In the genomic region with DNA sequence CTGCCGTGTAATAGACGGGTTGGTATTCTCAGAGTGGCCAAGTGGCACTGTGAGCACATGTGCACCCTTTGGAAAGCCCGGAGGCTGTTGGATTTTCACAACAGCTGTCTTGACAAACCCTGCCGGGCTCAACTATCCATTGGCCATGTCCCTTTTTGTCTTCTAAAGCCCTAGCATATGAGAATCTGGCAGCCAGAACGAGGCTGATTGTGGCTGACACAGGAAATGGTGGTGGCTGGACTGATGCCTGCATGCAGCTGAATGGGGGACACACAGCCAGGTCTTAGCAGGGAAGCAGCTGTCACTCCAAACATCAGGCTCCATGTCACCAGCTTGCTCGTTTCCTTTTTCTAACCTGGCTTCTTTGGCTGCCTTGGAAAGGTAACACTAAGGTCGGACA, we compare ENCODE assay signal across 8 mouse cellular contexts. TPM values are rescaled to one million over a fixed set of nuclear protein-coding genes. Genes with fewer than 3 reads are reported as not detected.
DNase-seq lines count a peak whose midpoint lies in the region; ATAC-seq and TF ChIP-seq lines count a peak whose summit lies in the region.

No protein-coding gene starts in this region.

- no peaks in the 10 kb centered on the region for H3K36me3 ChIP-seq in heart, embryonic 11.5 days (ENCODE audit: control insufficient read depth, insufficient read depth, low read length)
- H3K36me3 ChIP-seq in liver, postnatal 0 days (replicated peaks; ENCODE audit: insufficient read depth, low read length) = peaks cover 1% of the 10 kb centered on the region

- no peak for TF ChIP-seq CTCF in liver, postnatal 0 days (IDR thresholded peaks at IDR 0.05; ENCODE audit: low read depth)

- 0 out of 2 replicates have a peak overlapping the region, but pooled peaks have one; percentile 10 for H3K9ac ChIP-seq in heart, embryonic 11.5 days (ENCODE audit: low read depth, low read length)
- H3K9ac ChIP-seq in liver, postnatal 0 days (replicated peaks) = no peak overlapping the region

- H3K9me3 ChIP-seq in heart, embryonic 11.5 days (replicated peaks; ENCODE audit: control insufficient read depth, low read length) = no peaks in the 10 kb centered on the region
- no peaks in the 10 kb centered on the region for H3K9me3 ChIP-seq in liver, postnatal 0 days (ENCODE audit: low read length)

- H3K27ac ChIP-seq in heart, embryonic 11.5 days (ENCODE audit: low read depth, low read length) = peak overlapping the region; percentile 99; the same call in 1 of the 2 replicates
- peak overlapping the region; percentile 42; the same call in 1 of the 2 replicates for H3K27ac ChIP-seq in liver, postnatal 0 days (ENCODE audit: low read depth)

- no peak overlapping the region for H3K4me3 ChIP-seq in heart, embryonic 11.5 days (ENCODE audit: low read depth, low read length)
- H3K4me3 ChIP-seq in liver, postnatal 0 days (ENCODE audit: low read depth, low read length) = no peak overlapping the region

- no peak for ATAC-seq in heart, embryonic 11.5 days (replicated peaks; ENCODE audit: insufficient number of reproducible peaks, low FRiP score, low TSS enrichment)
- no peak for ATAC-seq in liver, postnatal 0 days

- peak overlapping the region; percentile 92 for H3K4me2 ChIP-seq in heart, embryonic 11.5 days
- 0 out of 2 replicates have a peak overlapping the region, but pooled peaks have one; percentile 98 for H3K4me2 ChIP-seq in liver, postnatal 0 days (ENCODE audit: low read depth, low read length)

- H3K27me3 ChIP-seq in heart, embryonic 11.5 days (ENCODE audit: control insufficient read depth, insufficient read depth, low read length) = no peaks in the 10 kb centered on the region
- no peaks in the 10 kb centered on the region for H3K27me3 ChIP-seq in liver, postnatal 0 days (ENCODE audit: insufficient read depth, low read length)

- TF ChIP-seq EP300 in liver, postnatal 0 days (IDR thresholded peaks at IDR 0.05; ENCODE audit: low read depth) = no peak

- peaks cover 30% of the 10 kb centered on the region for H3K4me1 ChIP-seq in heart, embryonic 11.5 days (ENCODE audit: control insufficient read depth, insufficient read depth, low read length)
- peaks cover 34% of the 10 kb centered on the region for H3K4me1 ChIP-seq in liver, postnatal 0 days (ENCODE audit: insufficient read depth)

- 38% methylated on average over 7 of the region's 7 CpGs for WGBS in heart, embryonic 11.5 days (ENCODE audit: insufficient replicate concordance)
- WGBS in liver, postnatal 0 days (ENCODE audit: insufficient replicate concordance) = 19% methylated on average over 7 of the region's 7 CpGs

- DNase-seq in layer of hippocampus, adult 11-12 months (ENCODE audit: low spot score) = peak; percentile 49
- DNase-seq in layer of hippocampus, postnatal 25 days (ENCODE audit: extremely low spot score in 1 of 2, low spot score in 1 of 2) = no peak
- peak; percentile 58 for DNase-seq in cerebellum, adult 11-12 months
- DNase-seq in liver, postnatal 0 days = peak; percentile 29
- DNase-seq in thymus, postnatal 4 days = no peak
- DNase-seq in c-Kit-positive CD71-positive TER-119-positive erythroid progenitor cells, embryonic 14.5 days (ENCODE audit: low spot score) = no peak
- no peak for DNase-seq in adrenal gland, postnatal 10 days

RNA-seq across cellular contexts. Expression of a gene that starts 0.7 kb away (rescaled TPM):
- total RNA-seq in layer of hippocampus, postnatal 25 days (2021) = 100 to 1,000 TPM; 535 to 544 TPM
- 435 and 522 TPM in 2 replicates for polyA plus RNA-seq in heart, embryonic 11.5 days (2014; fragmentation: Nextera tagmentation; extraction: Ambion mirVana)
- polyA plus RNA-seq in liver, postnatal 0 days (2015; fragmentation: Nextera tagmentation; extraction: Ambion mirVana) = 118 and 124 TPM in 2 replicates
- 100 to 1,000 TPM; 331 to 344 TPM for total RNA-seq in adrenal gland, postnatal 10 days (2021)

RNA-seq across cellular contexts. Expression of a gene that starts 36.7 kb away (rescaled TPM):
- 10 to 100 TPM; 25.1 to 25.5 TPM for total RNA-seq in layer of hippocampus, postnatal 25 days (2021)
- 23.6 and 27.1 TPM in 2 replicates for polyA plus RNA-seq in heart, embryonic 11.5 days (2014; fragmentation: Nextera tagmentation; extraction: Ambion mirVana)
- polyA plus RNA-seq in liver, postnatal 0 days (2015; fragmentation: Nextera tagmentation; extraction: Ambion mirVana) = 17.6 TPM in 2 replicates
- total RNA-seq in adrenal gland, postnatal 10 days (2021) = 10 to 100 TPM; 35.0 to 44.2 TPM

Comparison
In these comparisons a context has a peak if more than half of its experiments do, and no peak if none do; other contexts are left out.
1. DNase-seq: peak in layer of hippocampus, adult 11-12 months (single experiment), cerebellum, adult 11-12 months (single experiment) and liver, postnatal 0 days (single experiment); none in layer of hippocampus, postnatal 25 days (0 of 2), thymus, postnatal 4 days (single experiment), c-Kit-positive CD71-positive TER-119-positive erythroid progenitor cells, embryonic 14.5 days (single experiment) and adrenal gland, postnatal 10 days (single experiment).